Mouse (Mus musculus): ENCODE measurements around the gene 2610528A11Rik. TPM values are rescaled to one million over a fixed set of nuclear protein-coding genes. Genes with fewer than 3 reads are reported as not detected.
"Not testable (repeated sequence)": the region's sequence is repeated elsewhere in the genome, so short reads cannot be mapped to it uniquely, and the experiment has no call there.

Gene 2610528A11Rik
- 0.75 TPM for polyA plus RNA-seq (2012; fragmentation: generic; extraction: Trizol)
- long read RNA-seq, experiment 1, partial matches to known transcripts, result 0 of 1 reads
- long read RNA-seq, experiment 1, other reads (novel, unspliced or antisense), result 0 of 1 reads
- long read RNA-seq, experiment 2, partial matches to known transcripts, result 0 of 2 reads
- long read RNA-seq, experiment 2, other reads (novel, unspliced or antisense), result 0 of 2 reads

- Histone ChIP-seq H3ac (ENCODE audit: control insufficient read depth, insufficient read length, low read depth) (no peak within 1 kb of the TSS), H3K36me3 (ENCODE audit: control insufficient read depth, insufficient read depth) (no peaks in the 10 kb centered on the region), H3K79me3 (ENCODE audit: low read depth) (no peaks in the 10 kb centered on the region), H3K79me2 (ENCODE audit: control insufficient read depth, insufficient read depth) (no peaks in the 10 kb centered on the region), H3K27me3 (ENCODE audit: control insufficient read depth, insufficient read depth, insufficient read length) (no peaks in the 10 kb centered on the region), H3K4me3 (ENCODE audit: insufficient read depth, poor library complexity, severe bottlenecking) (no peak within 1 kb of the TSS)
- TF ChIP-seq MAX (IDR thresholded peaks at IDR 0.05) (no peak), FOSL1 (IDR thresholded peaks at IDR 0.05; ENCODE audit: insufficient read depth, low read length, poor library complexity, severe bottlenecking) (no peak), USF1 (IDR thresholded peaks at IDR 0.05; ENCODE audit: low read depth) (no peak), MYOG (IDR thresholded peaks at IDR 0.05; ENCODE audit: control insufficient read depth, extremely low read depth, insufficient read length) (no peak), CTCF (IDR thresholded peaks at IDR 0.05; ENCODE audit: control insufficient read depth, insufficient read depth, insufficient read length) (no peak), CEBPB (IDR thresholded peaks at IDR 0.05; ENCODE audit: low read depth) (no peak), MYOD1 (IDR thresholded peaks at IDR 0.05; ENCODE audit: control insufficient read depth, insufficient read length, low read depth) (no peak)
Observed at GRCm38 (mm10) chr14:37113922-37114321, at the start of gene 2610528A11Rik. TSS of gene 2610528A11Rik (minus strand) at chr14:37114022.

- TF ChIP-seq MAX (IDR thresholded peaks at IDR 0.05), result no peak
- TF ChIP-seq CTCF (IDR thresholded peaks at IDR 0.05; ENCODE audit: control insufficient read depth, insufficient read depth, insufficient read length), result no peak
- no peak for TF ChIP-seq USF1 (IDR thresholded peaks at IDR 0.05; ENCODE audit: low read depth)
- TF ChIP-seq MYOD1 (IDR thresholded peaks at IDR 0.05; ENCODE audit: control insufficient read depth, insufficient read length, low read depth), result no peak
Observed at GRCm38 (mm10) chr14:37163277-37163956, 49.6 kb upstream of the 2610528A11Rik start.

GRCm38 (mm10) chr14:37154391-37154790, 40.6 kb upstream of the 2610528A11Rik start:
- Histone ChIP-seq H3ac (ENCODE audit: control insufficient read depth, insufficient read length, low read depth) (no peak overlapping the region), H3K79me3 (ENCODE audit: low read depth) (no peaks in the 10 kb centered on the region), H3K36me3 (ENCODE audit: control insufficient read depth, insufficient read depth) (no peaks in the 10 kb centered on the region), H3K4me3 (ENCODE audit: insufficient read depth, poor library complexity, severe bottlenecking) (no peak overlapping the region), H3K27me3 (ENCODE audit: control insufficient read depth, insufficient read depth, insufficient read length) (no peaks in the 10 kb centered on the region), H3K79me2 (ENCODE audit: control insufficient read depth, insufficient read depth) (no peaks in the 10 kb centered on the region)
- no peak for TF ChIP-seq USF1 (IDR thresholded peaks at IDR 0.05; ENCODE audit: low read depth)
- TF ChIP-seq MYOD1 (IDR thresholded peaks at IDR 0.05; ENCODE audit: control insufficient read depth, insufficient read length, low read depth), result no peak
- TF ChIP-seq MAX (IDR thresholded peaks at IDR 0.05), result no peak
- no peak for TF ChIP-seq CTCF (IDR thresholded peaks at IDR 0.05; ENCODE audit: control insufficient read depth, insufficient read depth, insufficient read length)
- no peak for TF ChIP-seq CEBPB (IDR thresholded peaks at IDR 0.05; ENCODE audit: low read depth)
- no peak for TF ChIP-seq FOSL1 (IDR thresholded peaks at IDR 0.05; ENCODE audit: insufficient read depth, low read length, poor library complexity, severe bottlenecking)
- TF ChIP-seq MYOG (IDR thresholded peaks at IDR 0.05; ENCODE audit: control insufficient read depth, extremely low read depth, insufficient read length), result no peak

More at GRCm38 (mm10) chr14:37163277-37163956, 49.6 kb upstream of the 2610528A11Rik start:
- Histone ChIP-seq H3K36me3 (ENCODE audit: control insufficient read depth, insufficient read depth) (no peaks in the 10 kb centered on the region), H3ac (ENCODE audit: control insufficient read depth, insufficient read length, low read depth) (no peak overlapping the region), H3K79me2 (ENCODE audit: control insufficient read depth, insufficient read depth) (no peaks in the 10 kb centered on the region), H3K4me3 (ENCODE audit: insufficient read depth, poor library complexity, severe bottlenecking) (no peak overlapping the region), H3K27me3 (ENCODE audit: control insufficient read depth, insufficient read depth, insufficient read length) (no peaks in the 10 kb centered on the region), H3K79me3 (ENCODE audit: low read depth) (no peaks in the 10 kb centered on the region)

- no peak overlapping the region for H3K4me3 ChIP-seq (ENCODE audit: insufficient read depth, poor library complexity, severe bottlenecking)
- H3ac ChIP-seq (ENCODE audit: control insufficient read depth, insufficient read length, low read depth), result no peak overlapping the region
- TF ChIP-seq FOSL1 (IDR thresholded peaks at IDR 0.05; ENCODE audit: insufficient read depth, low read length, poor library complexity, severe bottlenecking), result no peak
- TF ChIP-seq CTCF (IDR thresholded peaks at IDR 0.05; ENCODE audit: control insufficient read depth, insufficient read depth, insufficient read length), result no peak
- no peak for TF ChIP-seq USF1 (IDR thresholded peaks at IDR 0.05; ENCODE audit: low read depth)
- TF ChIP-seq MAX (IDR thresholded peaks at IDR 0.05), result no peak
- no peak for TF ChIP-seq MYOG (IDR thresholded peaks at IDR 0.05; ENCODE audit: control insufficient read depth, extremely low read depth, insufficient read length)
- TF ChIP-seq MYOD1 (IDR thresholded peaks at IDR 0.05; ENCODE audit: control insufficient read depth, insufficient read length, low read depth), result no peak
- no peak for TF ChIP-seq CEBPB (IDR thresholded peaks at IDR 0.05; ENCODE audit: low read depth)
- H3K36me3 ChIP-seq (ENCODE audit: control insufficient read depth, insufficient read depth), result no peaks in the 10 kb centered on the region
- H3K79me3 ChIP-seq (ENCODE audit: low read depth), result peaks cover 6% of the 10 kb centered on the region
- peaks cover 8% of the 10 kb centered on the region for H3K79me2 ChIP-seq (ENCODE audit: control insufficient read depth, insufficient read depth)
- H3K27me3 ChIP-seq (ENCODE audit: control insufficient read depth, insufficient read depth, insufficient read length), result peaks cover 4% of the 10 kb centered on the region
Observed at GRCm38 (mm10) chr14:37139051-37139710, 25.4 kb upstream of the 2610528A11Rik start.

GRCm38 (mm10) chr14:37137596-37137995, 23.8 kb upstream of the 2610528A11Rik start:
- H3K79me3 ChIP-seq (ENCODE audit: low read depth), result peaks cover 18% of the 10 kb centered on the region
- not testable (repeated sequence) for H3K36me3 ChIP-seq (ENCODE audit: control insufficient read depth, insufficient read depth); H3ac ChIP-seq (ENCODE audit: control insufficient read depth, insufficient read length, low read depth); H3K27me3 ChIP-seq (ENCODE audit: control insufficient read depth, insufficient read depth, insufficient read length); H3K4me3 ChIP-seq (ENCODE audit: insufficient read depth, poor library complexity, severe bottlenecking)
- H3K79me2 ChIP-seq (ENCODE audit: control insufficient read depth, insufficient read depth), result peaks cover 24% of the 10 kb centered on the region

Measured in C2C12 (cell line).